Mouse (Mus musculus) intestine, embryonic 14.5 days (tissue): ENCODE results near the gene Tbcd. TPM values are rescaled to one million over a fixed set of nuclear protein-coding genes. Genes with fewer than 3 reads are reported as not detected.

ENCODE experiments used
- ATAC-seq: fragments of 200-750 bp; cut with Nextera tagmentation; replicated peaks from 2 replicates; pipeline ENCODE4 v1.8.0; 2017; ENCODE audit warnings: low read depth, moderate number of reproducible peaks, moderate TSS enrichment, moderate library complexity; ENCODE audit not compliant: low FRiP score, low TSS enrichment
- DNase-seq: peaks from one replicate; pipeline ENCODE4 v3.0.0-alpha.2; 2018; ENCODE audit warnings: low spot score
- H3K27ac ChIP-seq: fragments of 300-500 bp; sonication (generic); 2 replicates; pipeline ENCODE4 v1.5.1; 2014; ENCODE audit warnings: low read depth, mild to moderate bottlenecking, control low read depth
- H3K27me3 ChIP-seq: fragments of 300-500 bp; sonication (generic); replicated peaks from 2 replicates; pipeline ENCODE4 v1.6.1; 2014; ENCODE audit warnings: low read length, control low read depth; ENCODE audit not compliant: control insufficient read depth, insufficient read depth
- H3K36me3 ChIP-seq: fragments of 300-500 bp; sonication (generic); 2 replicates; pipeline ENCODE4 v1.6.1; 2014; ENCODE audit warnings: low read length, control low read depth; ENCODE audit not compliant: control insufficient read depth, insufficient read depth
- H3K4me1 ChIP-seq: fragments of 300-500 bp; sonication (generic); replicated peaks from 2 replicates; pipeline ENCODE4 v1.6.1; 2014; ENCODE audit warnings: low read length, control low read depth, mixed read lengths; ENCODE audit not compliant: control insufficient read depth, insufficient read depth
- H3K4me2 ChIP-seq: fragments of 300-500 bp; sonication (generic); 2 replicates; pipeline ENCODE4 v1.6.1; 2014; ENCODE audit warnings: low read length
- H3K4me3 ChIP-seq: fragments of 300-500 bp; sonication (generic); 2 replicates; pipeline ENCODE4 v1.5.1; 2014; ENCODE audit warnings: low read depth, low read length, control low read depth, mixed read lengths
- H3K9ac ChIP-seq: fragments of 300-500 bp; sonication (generic); 2 replicates; pipeline ENCODE4 v1.6.1; 2014; ENCODE audit warnings: mild to moderate bottlenecking, low read length
- H3K9me3 ChIP-seq: fragments of 300-500 bp; sonication (generic); 2 replicates; pipeline ENCODE4 v1.6.1; 2016; ENCODE audit warnings: low read length, control low read depth; ENCODE audit not compliant: control insufficient read depth
- WGBS: fragments of 180-500 bp; shearing (Covaris S2); extraction: QIAGEN DNeasy Blood & Tissue Kit; methylation state at CpG from one replicate; pipeline ENCODE4 v1.1.7; 2014; 5-methylcytosine and 5-hydroxymethylcytosine counted together
- polyA plus RNA-seq: library from polyadenylated mRNA; unstranded; fragments of >200 nt; fragmentation: Nextera tagmentation; extraction: Ambion mirVana; gene quantifications from 2 replicates; pipeline ENCODE4 v1.2.1, GENCODE M21; 2014

Tbcd gene
- polyA plus RNA-seq, 1 experiment from 2014 or later, result 41.7 TPM

DNA sequence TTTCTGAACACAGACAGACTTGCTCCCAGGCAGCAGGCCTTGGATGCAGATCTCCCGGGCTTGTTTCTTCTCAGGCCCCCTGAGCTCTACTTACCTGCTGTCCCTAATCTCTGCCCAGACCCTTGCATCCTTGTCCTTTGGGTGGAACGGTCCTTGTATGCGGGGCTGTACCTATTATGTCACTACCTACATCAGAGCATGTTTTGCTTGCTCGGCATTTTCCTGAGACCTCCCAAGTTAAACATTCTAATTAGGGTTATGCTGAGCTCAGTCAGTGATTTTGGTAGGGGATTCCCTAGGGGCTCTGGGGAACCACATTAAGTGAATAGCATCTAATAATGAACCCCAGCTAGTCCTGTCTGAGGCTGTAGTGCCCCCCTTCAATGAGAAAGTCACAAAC is 173.3 kb downstream of the Tbcd start:
- no peaks in the 10 kb centered on the region for H3K27me3 ChIP-seq
- 91% methylated on average over 4 of the region's 4 CpGs for WGBS
- no peak for ATAC-seq
- no peak for DNase-seq
- no peaks in the 10 kb centered on the region; the same call in 1 of the 2 replicates for H3K4me1 ChIP-seq
- H3K36me3 ChIP-seq, result peaks cover 43% of the 10 kb centered on the region; the same call in 1 of the 2 replicates
- H3K27ac ChIP-seq, result no peak overlapping the region
- H3K9me3 ChIP-seq, result no peaks in the 10 kb centered on the region
- H3K4me3 ChIP-seq, result no peak overlapping the region
- no peak overlapping the region for H3K4me2 ChIP-seq
- H3K9ac ChIP-seq, result no peak overlapping the region

DNA sequence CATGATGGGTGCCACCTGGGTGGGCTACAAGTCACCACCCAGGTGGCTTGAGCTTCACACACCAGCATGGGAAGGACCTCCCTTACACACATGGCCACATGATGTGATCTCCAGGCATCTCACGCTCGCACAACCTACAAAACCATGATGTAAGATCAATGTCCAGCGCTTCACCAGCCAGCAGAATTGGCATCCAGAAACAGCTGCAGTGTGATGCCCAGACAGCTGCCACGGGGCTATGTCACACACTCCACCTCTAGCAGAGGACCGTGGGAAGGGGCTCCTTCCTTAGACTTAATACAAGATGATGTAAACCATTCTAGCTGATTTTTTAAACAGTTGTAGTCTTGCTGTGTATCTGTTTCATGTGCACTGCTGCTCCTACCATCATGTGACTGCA is 175.8 kb downstream of the Tbcd start:
- Histone ChIP-seq H3K4me1 (no peaks in the 10 kb centered on the region; the same call in 1 of the 2 replicates), H3K9me3 (no peaks in the 10 kb centered on the region), H3K27me3 (no peaks in the 10 kb centered on the region), H3K27ac (peak overlapping the region; percentile 11; the same call in 1 of the 2 replicates), H3K36me3 (peaks cover 32% of the 10 kb centered on the region; the same call in 1 of the 2 replicates), H3K4me2 (no peak overlapping the region), H3K9ac (no peak overlapping the region), H3K4me3 (no peak overlapping the region)
- DNase-seq, result no peak
- 65% methylated on average over 5 of the region's 5 CpGs for WGBS
- no peak for ATAC-seq

DNA sequence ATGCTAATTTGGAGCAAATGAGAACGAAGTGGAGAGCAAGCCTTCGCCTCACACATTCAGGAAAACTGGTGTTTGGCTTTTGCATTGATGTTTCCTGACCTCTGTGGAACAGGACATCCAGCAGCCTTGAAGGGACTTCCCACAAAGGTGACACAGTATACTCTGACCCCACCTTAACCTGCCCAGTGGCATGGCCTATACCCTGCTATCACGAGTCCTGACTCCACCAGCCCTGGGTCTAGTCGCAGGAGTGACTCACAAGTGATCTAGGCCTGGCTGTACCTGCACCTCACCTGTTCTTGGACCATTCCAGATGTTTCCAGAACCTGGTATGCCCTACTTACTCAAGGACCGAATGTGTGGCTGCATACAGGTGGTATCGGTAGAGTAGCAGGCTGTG is 177.8 kb downstream of the Tbcd start:
- H3K4me1 ChIP-seq, result no peaks in the 10 kb centered on the region; the same call in 1 of the 2 replicates
- ATAC-seq, result no peak
- H3K9ac ChIP-seq, result no peak overlapping the region
- H3K4me3 ChIP-seq, result no peak overlapping the region
- H3K36me3 ChIP-seq, result peaks cover 18% of the 10 kb centered on the region; the same call in 1 of the 2 replicates
- H3K27ac ChIP-seq, result no peak overlapping the region
- H3K9me3 ChIP-seq, result no peaks in the 10 kb centered on the region
- no peak for DNase-seq
- WGBS, result 90% methylated on average over 6 of the region's 6 CpGs
- H3K4me2 ChIP-seq, result no peak overlapping the region
- no peaks in the 10 kb centered on the region for H3K27me3 ChIP-seq

DNA sequence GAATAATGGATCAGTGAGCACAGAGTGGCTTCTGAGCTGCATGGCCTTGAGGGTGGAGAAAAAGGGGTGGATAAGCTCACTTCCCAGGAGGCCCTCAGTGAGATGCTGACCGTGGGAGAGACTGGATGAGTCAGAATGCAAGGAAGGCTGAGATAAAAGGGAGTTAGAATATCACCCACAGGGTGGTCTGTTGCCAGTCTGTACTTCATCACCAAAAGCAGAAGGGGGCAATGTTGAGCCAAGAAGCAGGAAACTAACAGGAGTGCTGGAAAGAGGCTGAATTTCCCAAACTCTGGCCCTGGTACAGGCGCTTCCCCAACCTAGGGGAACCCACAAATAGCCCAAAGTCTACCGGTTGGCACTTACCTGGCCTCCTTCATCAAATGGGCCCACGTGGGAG is 178.7 kb downstream of the Tbcd start:
- no peaks in the 10 kb centered on the region for H3K9me3 ChIP-seq
- DNase-seq (no peak), ATAC-seq (no peak)
- no peak overlapping the region for H3K9ac ChIP-seq
- H3K4me1 ChIP-seq, result no peaks in the 10 kb centered on the region; the same call in 1 of the 2 replicates
- no peak overlapping the region for H3K4me2 ChIP-seq
- H3K27ac ChIP-seq, result no peak overlapping the region
- peaks cover 14% of the 10 kb centered on the region; the same call in 1 of the 2 replicates for H3K36me3 ChIP-seq
- H3K4me3 ChIP-seq, result no peak overlapping the region
- 80% methylated on average over 4 of the region's 4 CpGs for WGBS
- H3K27me3 ChIP-seq, result no peaks in the 10 kb centered on the region

DNA sequence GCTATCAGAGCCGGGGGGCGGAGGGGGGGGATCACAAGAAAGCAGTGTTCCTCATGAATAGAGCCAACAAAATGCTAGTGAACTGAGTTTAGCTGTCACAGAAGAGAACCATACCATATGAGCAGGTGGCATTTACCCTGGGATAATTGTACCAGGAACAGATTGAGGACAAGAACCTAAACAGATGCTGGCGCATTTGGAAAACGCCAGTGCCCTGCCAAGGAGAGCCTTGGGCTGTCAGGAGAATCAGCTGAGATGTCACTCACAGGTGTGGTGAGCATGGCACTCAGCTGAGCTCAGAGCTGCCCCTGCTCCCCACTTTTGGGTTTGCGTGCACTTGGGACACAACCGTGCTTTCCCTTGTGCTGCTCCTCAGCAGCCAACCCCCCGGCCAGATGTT is 179.7 kb downstream of the Tbcd start:
- 96% methylated on average over 7 of the region's 7 CpGs for WGBS
- Histone ChIP-seq H3K4me3 (no peak overlapping the region), H3K27ac (no peak overlapping the region), H3K4me2 (no peak overlapping the region), H3K9ac (no peak overlapping the region), H3K36me3 (peaks cover 10% of the 10 kb centered on the region; the same call in 1 of the 2 replicates), H3K9me3 (no peaks in the 10 kb centered on the region), H3K27me3 (no peaks in the 10 kb centered on the region), H3K4me1 (no peaks in the 10 kb centered on the region; the same call in 1 of the 2 replicates)
- no peak for DNase-seq
- ATAC-seq, result no peak

DNA sequence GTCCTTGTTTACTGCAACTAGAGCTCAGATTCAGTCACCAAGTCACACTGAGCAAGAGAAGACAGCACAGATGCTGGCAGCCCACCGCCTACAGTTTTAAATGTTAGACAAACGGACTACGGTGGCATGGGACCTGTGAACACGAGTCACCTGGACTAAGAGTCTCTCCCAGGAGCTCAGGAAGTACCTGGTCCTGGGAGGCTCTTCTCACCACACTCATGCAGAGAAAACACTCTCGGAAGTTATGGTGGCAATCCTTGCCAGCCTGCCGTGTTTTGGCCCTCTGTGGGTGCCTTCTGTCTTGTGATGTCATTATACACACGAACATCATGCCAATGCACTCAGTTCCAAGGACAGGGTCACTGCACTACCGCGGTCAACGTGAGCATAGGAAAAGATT is 184.9 kb downstream of the Tbcd start:
- Histone ChIP-seq H3K4me1 (no peaks in the 10 kb centered on the region), H3K4me3 (no peak overlapping the region), H3K9ac (no peak overlapping the region), H3K27ac (no peak overlapping the region), H3K36me3 (peaks cover 18% of the 10 kb centered on the region), H3K4me2 (no peak overlapping the region), H3K27me3 (no peaks in the 10 kb centered on the region), H3K9me3 (no peaks in the 10 kb centered on the region)
- 92% methylated on average over 10 of the region's 10 CpGs for WGBS
- DNase-seq (no peak), ATAC-seq (no peak)

DNA sequence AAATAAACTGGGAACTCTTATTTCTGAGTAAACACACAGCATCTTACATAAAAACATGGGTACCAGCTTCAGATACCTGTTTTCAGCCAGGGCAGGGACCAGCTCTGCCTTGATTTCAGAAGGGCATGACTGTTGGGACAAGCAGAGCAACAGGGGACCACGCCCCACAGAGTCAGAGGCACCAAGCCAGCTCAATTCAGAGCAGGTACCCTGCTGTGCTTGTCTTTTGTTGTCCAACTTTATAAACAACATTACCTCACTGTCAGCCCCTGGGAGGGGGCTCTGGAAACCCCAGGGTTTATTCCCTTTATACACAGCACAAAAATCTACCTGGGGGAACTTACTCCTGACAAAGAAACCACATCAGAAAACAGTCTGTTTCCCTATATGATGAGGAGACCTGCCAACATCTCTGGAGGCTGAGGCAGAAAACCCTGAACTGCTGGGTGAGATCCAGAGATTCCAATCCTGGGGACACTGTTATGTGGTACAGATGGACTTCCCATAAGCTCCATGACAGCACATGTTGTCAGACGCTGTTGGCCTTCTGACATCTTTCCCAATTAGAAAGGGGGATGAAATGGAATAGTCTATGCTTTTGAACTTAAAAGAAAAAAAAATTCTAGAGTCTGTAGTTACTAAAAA is 189.9 kb downstream of the Tbcd start:
- no peak overlapping the region for H3K27ac ChIP-seq
- H3K9ac ChIP-seq, result no peak overlapping the region
- WGBS, result 83% methylated on average over 2 of the region's 2 CpGs
- no peaks in the 10 kb centered on the region for H3K4me1 ChIP-seq
- peaks cover 26% of the 10 kb centered on the region for H3K36me3 ChIP-seq
- H3K4me3 ChIP-seq, result no peak overlapping the region
- DNase-seq (no peak), ATAC-seq (no peak)
- no peaks in the 10 kb centered on the region for H3K27me3 ChIP-seq
- no peak overlapping the region for H3K4me2 ChIP-seq
- H3K9me3 ChIP-seq, result no peaks in the 10 kb centered on the region

DNA sequence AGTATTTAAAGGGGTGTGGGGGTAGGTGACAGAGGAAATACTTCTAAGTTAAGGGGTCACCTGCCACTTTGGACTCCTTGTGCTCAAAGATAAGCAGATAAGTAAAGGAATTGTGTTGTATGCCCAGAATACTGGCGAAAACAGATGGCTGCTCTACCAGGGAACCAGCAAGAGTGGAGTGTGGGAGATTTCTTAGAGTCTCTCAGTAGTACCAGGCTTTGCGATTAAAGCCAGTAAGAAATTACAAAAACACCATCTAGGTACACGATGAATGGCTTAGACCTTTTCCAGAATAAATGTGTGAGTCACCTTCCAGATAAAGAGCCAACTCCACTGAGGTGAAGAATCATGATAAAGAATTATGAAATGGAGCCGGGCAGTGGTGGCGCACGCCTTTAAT is 193.6 kb downstream of the Tbcd start:
- H3K9ac ChIP-seq, result no peak overlapping the region
- no peaks in the 10 kb centered on the region for H3K9me3 ChIP-seq
- no peak overlapping the region for H3K4me3 ChIP-seq
- ATAC-seq (no peak), DNase-seq (no peak)
- H3K4me2 ChIP-seq, result no peak overlapping the region
- WGBS, result 88% methylated on average over 6 of the region's 6 CpGs
- H3K36me3 ChIP-seq, result peaks cover 19% of the 10 kb centered on the region; the same call in 1 of the 2 replicates
- H3K4me1 ChIP-seq, result no peaks in the 10 kb centered on the region
- no peak overlapping the region for H3K27ac ChIP-seq
- no peaks in the 10 kb centered on the region for H3K27me3 ChIP-seq

DNA sequence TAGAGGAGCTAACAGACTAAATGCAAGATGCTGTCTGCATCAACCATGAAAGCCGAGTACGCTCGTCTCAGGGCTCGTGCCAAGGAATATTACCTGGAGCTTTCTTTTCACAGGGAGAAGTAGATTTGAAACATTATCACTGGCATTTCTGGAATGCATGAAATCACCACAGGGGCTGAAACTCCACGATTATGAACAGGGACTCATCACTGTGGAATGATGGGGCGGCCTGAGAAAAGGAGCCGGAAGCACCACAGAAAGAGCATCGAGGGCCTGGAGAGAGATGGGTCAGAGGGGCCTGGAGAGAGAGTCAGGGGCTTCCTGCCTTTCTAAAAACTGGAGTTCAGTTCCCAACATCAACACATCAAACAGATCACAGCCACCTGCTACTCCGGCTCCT is 195.6 kb downstream of the Tbcd start:
- Histone ChIP-seq H3K27me3 (no peaks in the 10 kb centered on the region), H3K9ac (no peak overlapping the region), H3K27ac (no peak overlapping the region), H3K4me2 (no peak overlapping the region), H3K4me3 (no peak overlapping the region), H3K36me3 (peaks cover 22% of the 10 kb centered on the region; the same call in 1 of the 2 replicates), H3K4me1 (no peaks in the 10 kb centered on the region), H3K9me3 (no peaks in the 10 kb centered on the region)
- DNase-seq, result no peak
- no peak for ATAC-seq
- 58% methylated on average over 9 of the region's 9 CpGs for WGBS
